Comparison of ENCODE assay signal across 22 mouse cellular contexts in genomic region chr2:70302905-70303304, GRCm38 (mm10).
DNase-seq lines count a peak whose midpoint lies in the region; ATAC-seq and TF ChIP-seq lines count a peak whose summit lies in the region.
"Had no signal": no experiment of that assay in that cellular context is flagged by ENCODE, and none has a peak within 500 bp of the region (broad histone marks: within the 10 kb centered on the region; RNA-seq: fewer than 3 reads in every experiment).

No protein-coding gene starts in this region.

- H3K4me2 ChIP-seq in midbrain, embryonic 11.5 days, result no peak overlapping the region
- no peak overlapping the region for H3K4me2 ChIP-seq in midbrain, embryonic 13.5 days (replicated peaks)
- H3K4me2 ChIP-seq: embryonic facial prominence, embryonic 13.5 days; embryonic facial prominence, embryonic 15.5 days; forebrain, embryonic 12.5 days had no signal

- TF ChIP-seq POLR2A in lung, adult 2 months (IDR thresholded peaks at IDR 0.05; ENCODE audit: borderline replicate concordance, extremely low read depth, low read depth, low read length), result no peak

- no peaks in the 10 kb centered on the region for H3K4me1 ChIP-seq in midbrain, embryonic 11.5 days (ENCODE audit: control insufficient read depth, insufficient read depth, low read length)
- no peaks in the 10 kb centered on the region for H3K4me1 ChIP-seq in midbrain, embryonic 13.5 days (replicated peaks)
- no peaks in the 10 kb centered on the region for H3K4me1 ChIP-seq in lung, adult 2 months (ENCODE audit: control insufficient read depth, insufficient read depth, low read length)
- H3K4me1 ChIP-seq: embryonic facial prominence, embryonic 13.5 days; embryonic facial prominence, embryonic 15.5 days; forebrain, embryonic 10.5 days; forebrain, embryonic 12.5 days had no signal

- DNase-seq in layer of hippocampus, adult 2 months (ENCODE audit: low spot score in 2 of 2), result no peak
- no peak for DNase-seq in layer of hippocampus, adult 11-12 months (ENCODE audit: low spot score)
- peak; percentile 61 for DNase-seq in midbrain, embryonic 11.5 days (ENCODE audit: low spot score, missing footprints)
- DNase-seq in telencephalon, adult 2 months (ENCODE audit: low read depth, low spot score), result peak; percentile 73
- DNase-seq in lung, adult 2 months, result no peak
- DNase-seq: adrenal gland, adult 2 months; adrenal gland, postnatal 10 days; adrenal gland, postnatal 25 days; cerebellum, adult 11-12 months; cerebellum, adult 2 months; cerebellum, adult 9-11 months; cerebellum, postnatal 14 days; cerebellum, postnatal 36 days; embryo, embryonic 11 days had no signal

- peak; percentile 25; the same call in 1 of the 2 replicates for TF ChIP-seq CTCF in layer of hippocampus, adult 2 months (conservative IDR thresholded peaks at IDR 0.05)
- no peak for TF ChIP-seq CTCF in lung, adult 2 months (IDR thresholded peaks at IDR 0.05; ENCODE audit: insufficient read depth, low read length)

- no peaks in the 10 kb centered on the region for H3K36me3 ChIP-seq in midbrain, embryonic 11.5 days (ENCODE audit: control insufficient read depth, insufficient read depth, low read length)
- H3K36me3 ChIP-seq in midbrain, embryonic 13.5 days, result no peaks in the 10 kb centered on the region
- H3K36me3 ChIP-seq: embryonic facial prominence, embryonic 13.5 days; embryonic facial prominence, embryonic 15.5 days; forebrain, embryonic 10.5 days; forebrain, embryonic 12.5 days had no signal

- H3K27me3 ChIP-seq in midbrain, embryonic 11.5 days (ENCODE audit: control insufficient read depth, insufficient read depth, low read length), result no peaks in the 10 kb centered on the region
- H3K27me3 ChIP-seq in midbrain, embryonic 13.5 days, result no peaks in the 10 kb centered on the region
- H3K27me3 ChIP-seq: embryonic facial prominence, embryonic 13.5 days; embryonic facial prominence, embryonic 15.5 days; forebrain, embryonic 12.5 days had no signal

- H3K9me3 ChIP-seq in midbrain, embryonic 11.5 days (ENCODE audit: control insufficient read depth, low read length), result peaks cover 3% of the 10 kb centered on the region; the same call in 1 of the 2 replicates
- H3K9me3 ChIP-seq in midbrain, embryonic 13.5 days, result no peaks in the 10 kb centered on the region
- H3K9me3 ChIP-seq: embryonic facial prominence, embryonic 13.5 days; embryonic facial prominence, embryonic 15.5 days; forebrain, embryonic 10.5 days; forebrain, embryonic 12.5 days had no signal

- no peak overlapping the region for H3K4me3 ChIP-seq in layer of hippocampus, adult 2 months
- H3K4me3 ChIP-seq in midbrain, embryonic 11.5 days (ENCODE audit: low read depth, low read length), result no peak overlapping the region
- no peak overlapping the region for H3K4me3 ChIP-seq in midbrain, embryonic 13.5 days (replicated peaks)
- H3K4me3 ChIP-seq in lung, adult 2 months (replicated peaks; ENCODE audit: extremely low read depth, low read depth, low read length), result no peak overlapping the region
- H3K4me3 ChIP-seq: embryonic facial prominence, embryonic 13.5 days; embryonic facial prominence, embryonic 15.5 days; erythroblast, embryonic 14.5 days; forebrain, embryonic 10.5 days; forebrain, embryonic 12.5 days had no signal

- ATAC-seq in midbrain, embryonic 11.5 days (ENCODE audit: low FRiP score), result no peak
- ATAC-seq in midbrain, embryonic 13.5 days, result no peak
- ATAC-seq: forebrain, embryonic 14.5 days; forebrain, embryonic 16.5 days had no signal

- H3K27ac ChIP-seq in layer of hippocampus, adult 2 months, result no peak overlapping the region
- no peak overlapping the region for H3K27ac ChIP-seq in midbrain, embryonic 11.5 days (ENCODE audit: low read depth, low read length)
- H3K27ac ChIP-seq in midbrain, embryonic 13.5 days, result no peak overlapping the region
- H3K27ac ChIP-seq: embryonic facial prominence, embryonic 13.5 days; embryonic facial prominence, embryonic 15.5 days; forebrain, embryonic 10.5 days; forebrain, embryonic 12.5 days had no signal

- no peak overlapping the region for H3K9ac ChIP-seq in midbrain, embryonic 11.5 days (ENCODE audit: low read length)
- no peak overlapping the region for H3K9ac ChIP-seq in midbrain, embryonic 13.5 days (replicated peaks)
- H3K9ac ChIP-seq: embryonic facial prominence, embryonic 13.5 days; embryonic facial prominence, embryonic 15.5 days; forebrain, embryonic 12.5 days had no signal

Comparison
In these comparisons a context has a peak if more than half of its experiments do, and no peak if none do; other contexts are left out.
1. DNase-seq: peak in midbrain, embryonic 11.5 days (single experiment) and telencephalon, adult 2 months (single experiment); none in layer of hippocampus, adult 2 months (0 of 2), layer of hippocampus, adult 11-12 months (single experiment) and lung, adult 2 months (single experiment).